Mouse (Mus musculus) lung, embryonic 15.5 days (tissue): Measurements from ENCODE around the gene Fastkd1. TPM values are rescaled to one million over a fixed set of nuclear protein-coding genes. Genes with fewer than 3 reads are reported as not detected.
"Not testable (repeated sequence)": the region's sequence is repeated elsewhere in the genome, so short reads cannot be mapped to it uniquely, and the experiment has no call there.

Source experiments
- ATAC-seq: fragments of 200-750 bp; cut with Nextera tagmentation; 2 replicates; pipeline ENCODE4 v1.8.0; 2017; ENCODE audit warnings: moderate number of reproducible peaks, borderline replicate concordance; ENCODE audit not compliant: low FRiP score, low TSS enrichment; ENCODE audit errors: extremely low read depth
- H3K27ac ChIP-seq: fragments of 300-500 bp; sonication (generic); 2 replicates; pipeline ENCODE4 v1.5.1; 2015; ENCODE audit warnings: moderate library complexity, mild to moderate bottlenecking, inconsistent platforms
- H3K27me3 ChIP-seq: fragments of 300-500 bp; sonication (generic); 2 replicates; pipeline ENCODE4 v1.6.1; 2015; ENCODE audit warnings: inconsistent platforms
- H3K36me3 ChIP-seq: fragments of 300-500 bp; sonication (generic); 2 replicates; pipeline ENCODE4 v1.6.1; 2015; ENCODE audit warnings: inconsistent platforms
- H3K4me1 ChIP-seq: fragments of 300-500 bp; sonication (generic); 2 replicates; pipeline ENCODE4 v1.6.1; 2015; ENCODE audit warnings: inconsistent platforms
- H3K4me2 ChIP-seq: fragments of 300-500 bp; sonication (generic); 2 replicates; pipeline ENCODE4 v1.6.1; 2015; ENCODE audit warnings: inconsistent platforms, mild to moderate bottlenecking, moderate library complexity
- H3K4me3 ChIP-seq: fragments of 300-500 bp; sonication (generic); 2 replicates; pipeline ENCODE4 v1.5.1; 2015; ENCODE audit warnings: mild to moderate bottlenecking, inconsistent platforms
- H3K9ac ChIP-seq: fragments of 300-500 bp; sonication (generic); 2 replicates; pipeline ENCODE4 v1.6.1; 2015; ENCODE audit warnings: inconsistent platforms
- H3K9me3 ChIP-seq: fragments of 300-500 bp; sonication (generic); 2 replicates; pipeline ENCODE4 v1.6.1; 2016; ENCODE audit warnings: inconsistent platforms
- WGBS: fragments of 180-500 bp; shearing (Covaris S2); methylation state at CpG from one replicate; pipeline ENCODE4 v1.1.7; 2015; 5-methylcytosine and 5-hydroxymethylcytosine counted together
- polyA plus RNA-seq: library from polyadenylated mRNA; unstranded; fragments of >200 nt; fragmentation: Nextera tagmentation; extraction: Ambion mirVana; gene quantifications from 2 replicates; pipeline ENCODE4 v1.2.1, GENCODE M21; 2015

Gene Fastkd1
- polyA plus RNA-seq, 1 experiment from 2014 or later, result 9.1 TPM

DNA sequence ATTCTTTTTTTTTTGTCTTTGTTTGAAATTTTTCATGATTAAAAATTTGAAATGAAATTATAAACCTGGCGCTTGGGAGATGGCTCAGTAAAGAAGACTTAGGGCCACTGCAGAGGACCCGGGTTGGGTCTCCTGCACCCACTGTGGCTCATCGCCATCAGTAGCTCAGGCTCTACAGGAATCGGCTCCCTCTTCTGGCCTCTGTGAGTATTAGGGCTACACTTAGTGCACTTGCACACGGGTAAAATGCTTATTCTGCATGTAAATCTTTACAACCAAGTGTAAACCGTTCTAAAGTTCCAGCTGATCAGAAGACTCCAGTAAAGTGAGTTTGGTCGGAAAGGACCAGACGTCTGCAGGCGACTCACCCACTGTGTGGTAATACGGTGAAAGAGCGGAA, 19.8 kb downstream of the Fastkd1 start:
- Histone ChIP-seq H3K9me3 (no peaks in the 10 kb centered on the region), H3K4me2 (no peak overlapping the region), H3K27ac (no peak overlapping the region), H3K36me3 (peaks cover 24% of the 10 kb centered on the region), H3K4me1 (no peaks in the 10 kb centered on the region), H3K27me3 (no peaks in the 10 kb centered on the region), H3K4me3 (no peak overlapping the region), H3K9ac (no peak overlapping the region)
- no peak for ATAC-seq
- WGBS, result 92% methylated on average over 11 of the region's 11 CpGs

DNA sequence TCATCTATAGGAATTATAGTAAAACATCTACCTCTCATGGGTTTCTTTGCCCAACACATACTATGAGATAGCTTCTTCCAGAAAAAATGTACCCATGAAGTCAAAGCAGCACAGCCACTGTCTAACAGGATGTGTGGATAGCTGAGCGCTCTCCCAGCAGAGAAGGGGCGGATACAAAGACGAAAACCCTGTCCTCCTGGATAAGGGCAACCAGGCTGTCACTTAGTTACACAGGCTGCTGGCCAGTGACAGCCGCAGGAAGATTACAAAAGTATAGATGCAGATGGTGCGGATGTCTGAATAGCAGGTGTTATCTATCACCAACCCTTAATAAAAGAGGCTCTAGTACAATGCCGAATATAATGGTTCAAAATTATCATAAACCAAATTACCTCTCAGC, 22.5 kb downstream of the Fastkd1 start:
- 77% methylated on average over 6 of the region's 6 CpGs for WGBS
- Histone ChIP-seq H3K4me2 (no peak overlapping the region), H3K9ac (no peak overlapping the region), H3K4me1 (no peaks in the 10 kb centered on the region), H3K4me3 (no peak overlapping the region), H3K9me3 (no peaks in the 10 kb centered on the region), H3K27me3 (no peaks in the 10 kb centered on the region), H3K36me3 (peaks cover 24% of the 10 kb centered on the region), H3K27ac (no peak overlapping the region)
- ATAC-seq, result no peak

DNA sequence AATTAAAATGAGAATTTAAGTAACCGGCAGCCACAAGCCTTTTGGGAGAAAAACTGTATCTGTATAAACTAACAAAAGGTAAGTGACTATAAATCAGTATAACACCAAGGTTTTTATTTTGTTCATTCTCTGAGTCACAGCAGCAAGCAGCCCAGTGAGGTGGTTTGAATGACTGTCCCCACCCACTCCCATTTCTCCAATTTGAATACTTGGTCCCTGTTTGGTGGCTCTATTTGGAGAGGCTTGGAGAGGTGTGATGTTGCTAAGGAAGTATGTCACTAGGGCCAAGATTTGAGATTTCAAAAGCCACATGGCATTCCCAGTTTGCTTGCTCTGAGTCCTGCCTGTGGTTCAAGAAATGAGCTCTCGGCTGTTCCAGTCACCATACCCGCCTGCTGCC, 23.1 kb downstream of the Fastkd1 start:
- Histone ChIP-seq H3K4me2 (no peak overlapping the region), H3K9me3 (no peaks in the 10 kb centered on the region), H3K27ac (no peak overlapping the region), H3K27me3 (no peaks in the 10 kb centered on the region), H3K4me3 (no peak overlapping the region), H3K4me1 (no peaks in the 10 kb centered on the region), H3K36me3 (peaks cover 24% of the 10 kb centered on the region), H3K9ac (no peak overlapping the region)
- no peak for ATAC-seq
- WGBS, result 89% methylated on average over 3 of the region's 3 CpGs

DNA sequence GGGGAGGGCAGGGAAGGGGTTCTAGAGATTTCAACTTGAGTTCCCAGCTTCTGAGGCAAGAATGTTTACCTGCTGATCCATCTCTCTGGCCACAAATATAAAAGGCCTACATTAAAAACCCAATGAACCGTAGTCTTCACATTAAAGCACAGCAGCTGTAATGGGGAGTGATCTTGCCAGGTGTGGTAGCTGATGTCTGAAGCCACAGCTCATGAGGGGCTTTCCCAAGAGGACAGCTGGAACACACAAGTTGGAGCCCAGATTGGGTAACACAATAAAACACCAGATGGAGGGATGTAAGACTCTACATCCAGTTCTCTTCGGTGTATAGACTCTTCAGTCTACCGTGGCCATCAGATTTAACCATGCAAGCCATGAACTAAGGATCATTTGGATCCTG, 28.8 kb downstream of the Fastkd1 start:
- H3K27ac ChIP-seq, result no peak overlapping the region
- H3K27me3 ChIP-seq, result no peaks in the 10 kb centered on the region
- no peak overlapping the region for H3K4me2 ChIP-seq
- H3K4me1 ChIP-seq, result no peaks in the 10 kb centered on the region
- no peak overlapping the region for H3K9ac ChIP-seq
- no peak for ATAC-seq
- peaks cover 7% of the 10 kb centered on the region; the same call in 1 of the 2 replicates for H3K36me3 ChIP-seq
- no peaks in the 10 kb centered on the region for H3K9me3 ChIP-seq
- H3K4me3 ChIP-seq, result no peak overlapping the region
- 91% methylated on average over 3 of the region's 3 CpGs for WGBS

DNA sequence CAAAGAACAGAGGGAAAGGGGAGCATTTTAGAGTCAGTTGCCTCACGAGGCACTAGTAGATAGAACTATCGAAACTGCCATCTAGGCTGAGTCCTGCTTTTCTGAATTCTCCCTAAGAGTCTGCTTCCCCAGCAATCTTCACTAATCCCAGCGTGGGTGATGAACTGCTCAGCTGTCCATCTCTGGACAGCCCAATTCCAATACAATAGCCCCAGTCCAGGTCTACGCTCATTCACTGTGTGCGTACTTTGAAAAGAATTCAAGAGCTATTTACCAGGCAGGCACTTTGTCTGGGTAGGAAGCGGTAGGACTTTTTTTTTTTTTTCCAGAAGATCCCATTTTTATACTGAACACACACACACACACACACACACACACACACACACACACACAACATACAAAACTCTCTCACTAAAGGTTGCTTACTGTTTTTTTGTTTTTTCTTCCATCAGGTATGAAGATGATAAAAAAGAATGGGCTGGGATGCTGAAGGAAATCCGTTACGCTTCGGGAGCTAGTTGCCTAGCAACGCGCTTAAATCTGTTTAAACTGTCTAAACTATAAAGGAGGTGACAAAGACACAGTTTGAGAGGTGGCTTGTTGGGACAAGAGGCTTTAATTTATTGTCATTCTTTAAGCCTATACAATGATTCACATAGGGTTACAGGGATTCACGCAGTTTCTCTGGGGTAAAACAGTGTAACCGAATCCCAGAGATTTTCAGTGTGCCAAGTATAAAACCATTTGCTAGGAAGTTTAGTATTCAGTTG, 30.1 kb downstream of the Fastkd1 start:
- H3K4me1 ChIP-seq, result no peaks in the 10 kb centered on the region
- H3K27ac ChIP-seq, result no peak overlapping the region
- no peak overlapping the region for H3K9ac ChIP-seq
- 75% methylated on average over 13 of the region's 13 CpGs for WGBS
- no peaks in the 10 kb centered on the region for H3K27me3 ChIP-seq
- no peak for ATAC-seq
- H3K36me3 ChIP-seq, result 0 out of 2 replicates have a peak, but pooled peaks cover 2% of the 10 kb centered on the region
- no peak overlapping the region for H3K4me3 ChIP-seq
- no peak overlapping the region for H3K4me2 ChIP-seq
- H3K9me3 ChIP-seq, result no peaks in the 10 kb centered on the region

DNA sequence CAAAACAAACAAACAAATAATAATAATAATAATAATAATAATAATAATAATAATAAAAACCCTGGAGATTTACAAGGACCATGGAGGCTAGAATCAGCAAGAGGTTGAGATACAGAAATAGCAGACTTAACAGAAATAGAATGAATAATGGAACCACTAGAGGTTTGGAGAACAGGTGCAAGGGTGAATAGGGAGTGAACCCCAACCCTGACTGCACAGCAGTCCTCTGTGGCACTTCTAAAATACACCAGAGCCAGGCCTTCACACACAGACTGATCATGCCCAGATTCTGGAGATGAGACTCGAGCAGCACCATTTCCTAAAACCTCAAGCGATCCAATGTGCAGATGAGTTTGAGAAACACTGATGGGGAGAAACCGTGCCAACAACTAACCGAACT, 31.4 kb downstream of the Fastkd1 start:
- WGBS, result 94% methylated on average over 4 of the region's 4 CpGs

DNA sequence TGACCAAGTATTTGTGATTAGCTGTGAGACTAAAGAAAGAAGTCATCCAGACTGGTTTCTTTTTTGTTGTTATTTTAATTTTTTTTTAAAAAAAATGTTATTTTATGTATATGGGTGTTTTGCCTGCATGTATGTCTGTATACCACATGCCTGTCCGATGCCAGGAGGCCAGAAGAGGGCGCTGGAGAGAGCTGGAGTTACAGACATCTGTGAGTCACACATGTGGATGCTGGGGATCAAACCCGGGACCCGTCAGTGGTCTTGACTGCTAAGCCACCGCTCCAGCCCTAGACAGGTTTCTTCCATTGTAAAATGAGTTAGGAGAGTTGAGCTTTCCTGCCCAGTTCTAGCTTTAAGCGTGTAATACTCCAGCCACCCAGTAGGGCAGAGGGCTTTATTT, 33.3 kb downstream of the Fastkd1 start:
- H3K4me1 ChIP-seq, result no peaks in the 10 kb centered on the region
- no peak overlapping the region for H3K4me3 ChIP-seq
- H3K4me2 ChIP-seq, result no peak overlapping the region
- H3K36me3 ChIP-seq, result 0 out of 2 replicates have a peak, but pooled peaks cover 2% of the 10 kb centered on the region
- ATAC-seq, result no peak
- WGBS, result 57% methylated on average over 6 of the region's 6 CpGs
- H3K27me3 ChIP-seq, result no peaks in the 10 kb centered on the region
- H3K27ac ChIP-seq, result no peak overlapping the region
- no peak overlapping the region for H3K9ac ChIP-seq
- H3K9me3 ChIP-seq, result no peaks in the 10 kb centered on the region

More for the DNA sequence above, 31.4 kb downstream of the Fastkd1 start:
- no peak for ATAC-seq
- Histone ChIP-seq H3K4me3 (no peak overlapping the region), H3K4me1 (no peaks in the 10 kb centered on the region), H3K36me3 (0 out of 2 replicates have a peak, but pooled peaks cover 2% of the 10 kb centered on the region), H3K27me3 (no peaks in the 10 kb centered on the region), H3K9me3 (no peaks in the 10 kb centered on the region), H3K4me2 (no peak overlapping the region), H3K9ac (no peak overlapping the region), H3K27ac (no peak overlapping the region)

DNA sequence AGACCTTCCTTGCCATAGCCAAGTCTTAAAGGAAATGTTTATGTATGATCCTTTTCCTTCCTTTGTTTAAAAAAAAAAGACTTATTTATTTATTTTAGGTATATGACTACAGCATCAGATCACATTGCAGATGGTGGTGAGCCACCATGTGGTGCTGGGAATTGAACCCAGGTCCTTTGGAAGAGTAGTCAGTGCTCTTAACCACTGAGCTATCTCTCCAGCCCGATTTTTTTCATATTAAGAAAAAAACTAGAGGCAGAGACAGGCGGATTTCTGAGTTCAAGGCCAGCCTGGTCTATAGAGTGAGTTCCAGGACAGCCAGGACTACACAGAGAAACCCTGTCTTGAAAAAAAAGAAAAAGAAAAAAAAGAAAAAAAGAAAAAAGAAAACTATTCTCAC, 36.1 kb downstream of the Fastkd1 start:
- H3K4me1 ChIP-seq, H3K4me3 ChIP-seq, H3K27me3 ChIP-seq, H3K9ac ChIP-seq, ATAC-seq, H3K27ac ChIP-seq, H3K36me3 ChIP-seq, H3K4me2 ChIP-seq, H3K9me3 ChIP-seq: not testable (repeated sequence)
- 83% methylated on average over 2 of the region's 2 CpGs for WGBS

DNA sequence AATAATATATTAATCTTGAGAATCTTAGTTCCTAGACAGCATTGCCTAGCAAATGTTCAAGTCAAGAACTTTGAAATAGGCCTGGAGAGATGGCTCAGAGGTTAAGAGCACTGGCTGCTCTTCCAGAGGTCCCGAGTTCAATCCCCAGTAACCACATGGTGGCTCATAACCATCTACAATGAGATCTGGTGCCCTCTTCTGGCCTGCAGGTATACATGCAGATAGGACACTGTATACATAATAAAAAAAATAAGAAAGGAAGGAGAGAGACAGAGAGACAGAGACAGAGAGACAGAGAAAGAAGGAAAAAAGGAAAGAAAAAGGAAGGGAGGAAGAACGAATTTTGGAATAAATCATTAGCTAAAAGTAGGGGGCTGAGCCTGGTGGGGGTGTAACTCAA, 36.6 kb downstream of the Fastkd1 start:
- no peak for ATAC-seq
- Histone ChIP-seq H3K27me3 (no peaks in the 10 kb centered on the region), H3K9ac (no peak overlapping the region), H3K4me1 (no peaks in the 10 kb centered on the region), H3K4me2 (no peak overlapping the region), H3K4me3 (no peak overlapping the region), H3K36me3 (0 out of 2 replicates have a peak, but pooled peaks cover 2% of the 10 kb centered on the region), H3K27ac (no peak overlapping the region), H3K9me3 (no peaks in the 10 kb centered on the region)
- WGBS, result 51% methylated on average over 2 of the region's 2 CpGs

DNA sequence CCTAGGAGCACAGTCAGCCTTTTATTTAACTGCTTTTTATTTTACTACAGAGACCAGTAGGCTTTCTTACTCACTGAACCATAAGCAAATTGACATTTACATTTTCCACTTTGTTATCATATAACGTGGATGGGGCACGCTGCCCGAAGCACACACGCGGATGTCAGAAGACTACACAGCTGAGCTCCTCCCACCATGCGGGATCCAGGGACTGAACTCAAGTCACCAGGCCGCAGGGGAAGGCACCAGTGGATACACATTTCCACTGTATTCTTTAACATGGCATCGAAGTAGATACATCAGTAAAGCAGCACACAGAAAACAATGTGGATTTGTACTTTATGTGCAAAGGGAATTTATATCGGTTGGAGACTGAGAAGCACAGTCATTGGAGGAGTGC, 38.0 kb downstream of the Fastkd1 start:
- Histone ChIP-seq H3K36me3 (0 out of 2 replicates have a peak, but pooled peaks cover 2% of the 10 kb centered on the region), H3K27me3 (no peaks in the 10 kb centered on the region), H3K9ac (no peak overlapping the region), H3K27ac (no peak overlapping the region), H3K4me1 (no peaks in the 10 kb centered on the region), H3K9me3 (no peaks in the 10 kb centered on the region), H3K4me3 (no peak overlapping the region), H3K4me2 (no peak overlapping the region)
- no peak for ATAC-seq
- whole genome bisulfite sequencing, result 86% methylated on average over 9 of the region's 9 CpGs

DNA sequence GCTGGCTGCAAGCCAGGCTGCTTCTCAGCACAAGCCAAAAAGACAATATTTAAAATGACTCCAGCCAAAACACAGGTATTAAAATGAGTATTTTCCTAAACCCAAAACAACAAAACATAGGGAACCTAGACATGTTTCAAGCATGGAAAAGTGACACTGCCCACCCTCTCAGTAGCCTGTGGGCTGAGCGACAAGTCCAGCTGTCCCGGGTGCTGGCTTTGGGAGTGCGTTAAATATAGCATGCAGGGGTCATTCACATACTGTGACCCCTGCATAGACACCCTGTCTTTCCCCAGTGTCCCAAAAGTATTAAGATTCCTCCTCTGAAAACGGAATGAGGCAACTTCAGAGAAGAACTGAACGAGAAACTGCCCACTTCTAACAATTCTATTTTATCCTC, 39.6 kb downstream of the Fastkd1 start:
- Histone ChIP-seq H3K36me3 (no peaks in the 10 kb centered on the region), H3K4me2 (no peak overlapping the region), H3K27ac (no peak overlapping the region), H3K4me3 (no peak overlapping the region), H3K9ac (no peak overlapping the region), H3K9me3 (no peaks in the 10 kb centered on the region), H3K4me1 (no peaks in the 10 kb centered on the region), H3K27me3 (no peaks in the 10 kb centered on the region)
- no peak for ATAC-seq
- 61% methylated on average over 5 of the region's 5 CpGs for WGBS

DNA sequence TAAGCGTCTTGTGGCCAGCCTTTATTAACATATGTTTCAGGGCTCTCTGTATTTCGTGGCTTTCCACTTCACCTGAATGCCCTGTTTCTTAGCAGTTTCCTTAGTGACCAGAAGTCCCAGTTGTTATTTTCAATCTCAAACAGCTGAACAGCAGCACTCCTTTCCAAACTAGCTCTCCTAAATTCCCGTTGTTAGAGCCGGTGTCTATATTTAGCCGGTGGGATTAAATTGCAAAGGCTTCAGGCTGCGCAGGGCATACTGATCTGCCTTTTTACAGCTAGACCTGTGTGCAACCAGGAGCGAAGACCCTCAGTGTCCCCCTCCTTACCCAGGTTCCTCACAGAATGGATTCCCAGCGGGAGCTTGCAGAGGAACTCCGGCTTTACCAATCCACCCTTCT, 43.5 kb downstream of the Fastkd1 start, which contains the start of gene Klhl41:
Gene Klhl41 (plus strand): TSS at position 268 of the 400 bp plus-strand sequence.
- no peak for ATAC-seq
- no peaks in the 10 kb centered on the region for H3K9me3 ChIP-seq
- H3K4me2 ChIP-seq, result no peak within 1 kb of the TSS
- no peak within 1 kb of the TSS for H3K4me3 ChIP-seq
- no peaks in the 10 kb centered on the region for H3K27me3 ChIP-seq
- H3K27ac ChIP-seq, result no peak within 1 kb of the TSS
- 83% methylated on average over 9 of the region's 9 CpGs for WGBS
- H3K36me3 ChIP-seq, result peaks cover 3% of the 10 kb centered on the region; the same call in 1 of the 2 replicates
- no peak within 1 kb of the TSS for H3K9ac ChIP-seq
- H3K4me1 ChIP-seq, result no peaks in the 10 kb centered on the region
